Mouse (Mus musculus) cortical plate, adult 2 months (tissue): ENCODE measurements around the gene Mrap.

Source experiments
- CTCF ChIP-seq: fragments of 200-500 bp; IDR thresholded peaks from 2 replicates; pipeline ENCODE4 v1.5.1; 2011; ENCODE audit warnings: mild to moderate bottlenecking, control low read depth, low read length; ENCODE audit not compliant: insufficient read depth; ENCODE audit errors: extremely low read depth
- POLR2A ChIP-seq: fragments of 200-500 bp; IDR thresholded peaks from 2 replicates; pipeline ENCODE4 v1.6.1; 2011; ENCODE audit warnings: mild to moderate bottlenecking, low read length, control low read depth; ENCODE audit not compliant: insufficient read depth; ENCODE audit errors: extremely low read depth

DNA sequence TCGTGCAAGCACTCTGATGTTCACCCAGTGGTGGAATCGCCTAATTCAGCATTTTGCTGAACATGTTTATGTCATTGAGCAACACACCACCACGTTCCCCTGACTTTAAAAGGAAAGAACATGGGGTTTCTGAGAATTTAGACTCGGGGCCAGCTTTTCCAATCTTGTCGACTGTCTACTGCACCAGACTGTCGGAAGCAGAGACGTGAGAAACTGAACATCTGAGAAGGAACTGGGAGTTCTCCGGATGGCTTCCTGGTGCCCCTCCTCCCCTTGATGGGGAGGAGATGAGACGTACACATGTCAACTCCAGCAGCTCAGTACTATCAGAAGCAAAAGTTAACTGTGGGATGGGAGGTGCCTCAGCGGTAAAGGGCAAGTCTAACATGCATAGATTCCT is 42.9 kb upstream of the Mrap start:
- TF ChIP-seq POLR2A (no peak), CTCF (no peak)
